Mouse (Mus musculus) v-Abl transformed pro-B cells (cell line): ENCODE results near the gene Cox8b.

Source experiments
- in situ Hi-C, 2 experiments: fragments of 400-800 bp; cut with MboI; formaldehyde crosslinking; loops; one replicate each; pipeline ENCODE4 v1.15.1; 2025; ENCODE audit not compliant: unreplicated experiment in 2 of 2

Gene Cox8b

GRCm38 (mm10) chr7:140880865-140881515, 19.3 kb downstream of the Cox8b start:
- in situ Hi-C loops = loop anchor here in 1 of 2 experiments (25.0 kb wide), 1 partner anchor 1969 kb away; the partner anchor contains the start of gene Bnip3

GRCm38 (mm10) chr7:140880419-140880818, 19.8 kb downstream of the Cox8b start:
- in situ Hi-C loops = loop anchor here in 1 of 2 experiments (25.0 kb wide), 1 partner anchor 1968 kb away; the partner anchor contains the start of gene Bnip3

GRCm38 (mm10) chr7:140879355-140879754, 20.9 kb downstream of the Cox8b start:
- in situ Hi-C loops = loop anchor here in 1 of 2 experiments (10.0 to 25.0 kb wide), 2 partner anchors 575 to 1967 kb away; partner anchors contain the start of genes Bnip3 and Pnpla2

- in situ Hi-C loops = loop anchor here in 1 of 2 experiments (10.0 to 25.0 kb wide), 2 partner anchors 577 to 1965 kb away; partner anchors contain the start of genes Bnip3 and Pnpla2
These were observed 22.9 kb downstream of the Cox8b start for GRCm38 (mm10) chr7:140877364-140877763.

- in situ Hi-C loops = loop anchor here in 1 of 2 experiments (10.0 to 25.0 kb wide), 2 partner anchors 581 to 1462 kb away; partner anchors contain the start of gene Pnpla2
These were observed 26.0 kb downstream of the Cox8b start for GRCm38 (mm10) chr7:140874224-140874623.

GRCm38 (mm10) chr7:140864761-140865160, 35.5 kb downstream of the Cox8b start:
- in situ Hi-C loops = loop anchor here in 1 of 2 experiments (25.0 kb wide), 1 partner anchor 1452 kb away; no protein-coding TSS in a partner anchor

GRCm38 (mm10) chr7:140860728-140861127, 39.5 kb downstream of the Cox8b start:
- in situ Hi-C loops = loop anchor here in 1 of 2 experiments (25.0 kb wide), 1 partner anchor 1448 kb away; no protein-coding TSS in a partner anchor

GRCm38 (mm10) chr7:140859997-140860396, 40.2 kb downstream of the Cox8b start:
- in situ Hi-C loops = loop anchor here in 1 of 2 experiments (25.0 kb wide), 1 partner anchor 1448 kb away; no protein-coding TSS in a partner anchor

- in situ Hi-C loops = loop anchor here in 1 of 2 experiments (25.0 kb wide), 1 partner anchor 1446 kb away; no protein-coding TSS in a partner anchor
These were observed 41.5 kb downstream of the Cox8b start for GRCm38 (mm10) chr7:140858746-140859145.

GRCm38 (mm10) chr7:140857550-140858505, 42.4 kb downstream of the Cox8b start, which contains the start of gene Bet1l:
Bet1l (minus strand) TSS chr7:140857577.
- in situ Hi-C loops = loop anchor here in 1 of 2 experiments (25.0 kb wide), 1 partner anchor 1446 kb away; no protein-coding TSS in a partner anchor

- in situ Hi-C loops = loop anchor here in 1 of 2 experiments (25.0 kb wide), 1 partner anchor 1445 kb away; no protein-coding TSS in a partner anchor
These were observed 43.3 kb downstream of the Cox8b start, which contains the start of gene Ric8a for GRCm38 (mm10) chr7:140856785-140857549. Ric8a (plus strand) TSS chr7:140856957.

- in situ Hi-C loops = loop anchor here in 1 of 2 experiments (25.0 kb wide), 1 partner anchor 1444 kb away; no protein-coding TSS in a partner anchor
These were observed 44.1 kb downstream of the Cox8b start, which contains the start of gene Gm45785 for GRCm38 (mm10) chr7:140855860-140856784. Gm45785 (minus strand) TSS chr7:140856331.

GRCm38 (mm10) chr7:140855181-140855580, 45.1 kb downstream of the Cox8b start:
- in situ Hi-C loops = loop anchor here in 1 of 2 experiments (25.0 kb wide), 1 partner anchor 1443 kb away; no protein-coding TSS in a partner anchor

- in situ Hi-C loops = loop anchor here in 1 of 2 experiments (25.0 kb wide), 1 partner anchor 1442 kb away; no protein-coding TSS in a partner anchor
These were observed 45.8 kb downstream of the Cox8b start for GRCm38 (mm10) chr7:140854483-140854882.

GRCm38 (mm10) chr7:140853386-140853785, 46.9 kb downstream of the Cox8b start:
- in situ Hi-C loops = loop anchor here in 1 of 2 experiments (25.0 kb wide), 1 partner anchor 1441 kb away; no protein-coding TSS in a partner anchor

GRCm38 (mm10) chr7:140851916-140852315, 48.3 kb downstream of the Cox8b start:
- in situ Hi-C loops = loop anchor here in 1 of 2 experiments (25.0 kb wide), 1 partner anchor 1440 kb away; no protein-coding TSS in a partner anchor
